Mouse (Mus musculus): ENCODE measurements at regions not wholly inside any gene's neighbourhood (a gene's known extent, or its start where the extent isn't known, plus 50 kb on each side); places are given as distances from the start of the nearest gene placed in this dataset.

GRCm38 (mm10) chr15:41232406-41233060 lies 1098.4 kb downstream of the 9330182O14Rik start:
- no peak for TF ChIP-seq CTCF (IDR thresholded peaks at IDR 0.05; ENCODE audit: low read depth)
- no peak for TF ChIP-seq EP300 (optimal IDR thresholded peaks at IDR 0.05)

Measured in stomach, postnatal 0 days (tissue).